Mouse (Mus musculus) midbrain, embryonic 14.5 days (tissue): ENCODE data around the gene Gpr65. TPM values are rescaled to one million over a fixed set of nuclear protein-coding genes. Genes with fewer than 3 reads are reported as not detected.

Source experiments
- ATAC-seq: fragments of 200-750 bp; cut with Nextera tagmentation; 2 replicates; pipeline ENCODE4 v1.8.0; 2017; ENCODE audit warnings: moderate number of reproducible peaks, moderate library complexity; ENCODE audit not compliant: low FRiP score, low TSS enrichment
- DNase-seq: peaks from one replicate; pipeline ENCODE4 v3.0.0-alpha.2; 2015
- H3K27ac ChIP-seq: fragments of 300-500 bp; sonication (generic); replicated peaks from 2 replicates; pipeline ENCODE4 v1.5.1; 2014; ENCODE audit warnings: mild to moderate bottlenecking, low read depth, low read length, moderate library complexity
- H3K27me3 ChIP-seq: fragments of 300-500 bp; sonication (generic); 2 replicates; pipeline ENCODE4 v1.6.1; 2014; ENCODE audit warnings: low read length, control low read depth, mixed read lengths; ENCODE audit not compliant: control insufficient read depth, insufficient read depth
- H3K36me3 ChIP-seq: fragments of 300-500 bp; sonication (generic); 2 replicates; pipeline ENCODE4 v1.6.1; 2014; ENCODE audit warnings: low read length, control low read depth; ENCODE audit not compliant: control insufficient read depth, insufficient read depth
- H3K4me1 ChIP-seq: fragments of 300-500 bp; sonication (generic); 2 replicates; pipeline ENCODE4 v1.6.1; 2014; ENCODE audit warnings: mild to moderate bottlenecking, antibody characterized with exemption, low read length, control low read depth; ENCODE audit not compliant: control insufficient read depth, insufficient read depth
- H3K4me2 ChIP-seq: fragments of 300-500 bp; sonication (generic); 2 replicates; pipeline ENCODE4 v1.6.1; 2014; ENCODE audit warnings: mild to moderate bottlenecking, low read length, moderate library complexity
- H3K4me3 ChIP-seq: fragments of 300-500 bp; sonication (generic); replicated peaks from 2 replicates; pipeline ENCODE4 v1.5.1; 2014; ENCODE audit warnings: low read depth, low read length
- H3K9ac ChIP-seq: fragments of 300-500 bp; sonication (generic); replicated peaks from 2 replicates; pipeline ENCODE4 v1.6.1; 2014; ENCODE audit warnings: mild to moderate bottlenecking, low read length, moderate library complexity
- H3K9me3 ChIP-seq: fragments of 300-500 bp; sonication (generic); 2 replicates; pipeline ENCODE4 v1.6.1; 2016; ENCODE audit warnings: low read length, control low read depth, mixed read lengths; ENCODE audit not compliant: control insufficient read depth
- WGBS: fragments of 180-500 bp; shearing (Covaris S2); extraction: QIAGEN DNeasy Blood & Tissue Kit; methylation state at CpG from one replicate; pipeline ENCODE4 v1.1.7; 2014; 5-methylcytosine and 5-hydroxymethylcytosine counted together
- polyA plus RNA-seq: library from polyadenylated mRNA; unstranded; fragments of >200 nt; fragmentation: Nextera tagmentation; extraction: Ambion mirVana; gene quantifications from 2 replicates; pipeline ENCODE4 v1.2.1, GENCODE M21; 2014

Gpr65 gene
- polyA plus RNA-seq, 1 experiment from 2014 or later, result 0.59 TPM

DNA sequence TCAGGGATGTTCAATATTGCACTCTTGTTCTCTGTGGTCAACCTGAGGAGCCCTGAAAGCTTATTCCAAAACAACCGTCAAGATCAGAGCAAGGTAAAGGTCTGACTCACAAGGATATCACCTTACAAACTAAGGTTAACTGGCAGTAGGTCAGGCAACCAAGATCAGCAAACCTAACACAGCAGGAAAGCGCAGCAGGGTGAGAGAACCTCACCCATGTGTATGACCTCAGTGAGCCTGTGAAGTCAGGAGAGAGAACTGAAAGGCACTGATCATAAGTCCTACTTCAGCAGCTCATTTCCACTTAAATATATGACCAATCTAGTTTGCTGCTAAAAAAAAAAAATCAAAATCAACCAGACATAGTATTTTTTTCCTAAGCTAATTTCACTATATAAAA lies 16.0 kb upstream of the Gpr65 start:
- Histone ChIP-seq H3K9ac (no peak overlapping the region), H3K4me2 (no peak overlapping the region), H3K4me3 (no peak overlapping the region), H3K27ac (no peak overlapping the region), H3K27me3 (no peaks in the 10 kb centered on the region), H3K4me1 (no peaks in the 10 kb centered on the region), H3K36me3 (peaks cover 15% of the 10 kb centered on the region; the same call in 1 of the 2 replicates), H3K9me3 (no peaks in the 10 kb centered on the region)
- DNase-seq (no peak), ATAC-seq (no peak)
- 84% methylated on average over 2 of the region's 2 CpGs for WGBS

GRCm38 (mm10) chr12:98255373-98255995 lies 13.0 kb upstream of the Gpr65 start:
- no peak overlapping the region for H3K27ac ChIP-seq
- DNase-seq (no peak), ATAC-seq (no peak)
- H3K9ac ChIP-seq, result no peak overlapping the region
- H3K4me3 ChIP-seq, result no peak overlapping the region
- H3K36me3 ChIP-seq, result peaks cover 11% of the 10 kb centered on the region; the same call in 1 of the 2 replicates
- no peaks in the 10 kb centered on the region for H3K9me3 ChIP-seq
- H3K4me2 ChIP-seq, result no peak overlapping the region
- H3K4me1 ChIP-seq, result peaks cover 4% of the 10 kb centered on the region; the same call in 1 of the 2 replicates
- 89% methylated on average over 13 of the region's 13 CpGs for WGBS
- no peaks in the 10 kb centered on the region for H3K27me3 ChIP-seq

DNA sequence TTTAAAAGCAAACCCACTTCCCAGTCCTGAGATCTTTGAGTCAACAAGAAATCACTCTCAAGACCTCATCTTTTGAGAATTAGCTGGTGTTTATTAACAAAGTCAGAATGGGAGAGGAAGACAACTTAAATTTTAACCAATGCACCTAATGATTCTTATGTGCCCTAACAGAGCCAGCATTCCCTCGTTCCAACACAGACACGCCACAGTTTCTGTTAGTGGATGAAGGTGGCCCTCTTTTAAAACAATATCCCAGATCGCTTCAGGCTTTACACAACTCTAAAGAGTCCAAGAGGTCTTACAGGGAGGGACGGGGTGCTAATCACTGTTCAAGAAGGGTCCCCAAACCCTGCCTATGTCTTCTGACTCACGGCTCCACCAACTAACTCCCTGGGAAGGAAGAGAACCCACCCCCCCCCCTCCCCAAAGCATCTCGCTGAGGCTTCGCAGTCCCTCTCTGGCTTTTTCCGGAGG lies 10.0 kb upstream of the Gpr65 start:
- Histone ChIP-seq H3K9ac (peak overlapping the region; percentile 94), H3K27ac (peak overlapping the region; percentile 96), H3K4me1 (peaks cover 4% of the 10 kb centered on the region; the same call in 1 of the 2 replicates), H3K9me3 (no peaks in the 10 kb centered on the region), H3K27me3 (no peaks in the 10 kb centered on the region), H3K4me2 (peak overlapping the region; percentile 70), H3K4me3 (peak overlapping the region; percentile 68), H3K36me3 (no peaks in the 10 kb centered on the region)
- ATAC-seq (no peak), DNase-seq (no peak)
- under 1% methylated on average over 8 of the region's 8 CpGs for WGBS

DNA sequence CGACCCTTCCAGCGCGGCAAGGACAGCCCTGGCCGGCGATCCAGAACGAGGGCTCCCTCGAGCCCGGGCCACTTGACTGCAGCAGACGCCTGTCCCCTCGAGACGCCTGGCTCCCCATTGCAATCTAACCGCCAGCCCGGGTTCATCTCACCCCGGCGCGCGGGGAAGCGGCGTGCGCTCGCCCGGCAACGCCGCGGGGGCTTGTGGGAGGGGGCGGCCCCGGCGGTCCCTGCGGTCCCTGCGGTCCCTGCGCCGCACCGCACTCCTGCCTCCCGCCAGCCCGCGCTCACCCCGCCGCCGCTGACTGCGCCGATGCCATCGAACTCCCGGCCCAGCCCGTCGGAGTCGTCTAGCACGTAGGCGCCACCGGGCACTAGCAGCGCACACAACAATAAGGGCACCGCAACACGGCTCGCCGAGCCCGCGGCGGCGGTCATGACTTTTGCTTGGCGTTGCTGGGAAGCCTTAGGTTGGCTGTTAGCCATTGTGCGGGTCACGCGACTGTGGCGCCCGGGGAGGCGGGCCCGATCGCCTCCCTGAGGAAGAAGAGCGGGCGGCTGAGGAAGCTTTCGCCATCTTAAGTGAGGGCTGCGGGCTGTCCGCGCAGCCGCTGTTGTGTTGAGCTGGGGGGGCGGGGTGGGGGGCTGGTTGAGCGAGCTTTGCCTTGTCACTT lies 9.5 kb upstream of the Gpr65 start, which contains the start of gene Galc:
Gene Galc, minus strand, starts transcription at position 615 of the 673 bp plus-strand sequence.
- Histone ChIP-seq H3K27ac (peak within 1 kb of the TSS; percentile 96), H3K4me2 (peak within 1 kb of the TSS; percentile 70), H3K36me3 (no peaks in the 10 kb centered on the region), H3K9me3 (no peaks in the 10 kb centered on the region), H3K4me3 (peak within 1 kb of the TSS; percentile 68), H3K9ac (peak within 1 kb of the TSS; percentile 94), H3K4me1 (peaks cover 4% of the 10 kb centered on the region; the same call in 1 of the 2 replicates), H3K27me3 (no peaks in the 10 kb centered on the region)
- peak; percentile 93 for ATAC-seq
- WGBS, result under 1% methylated on average over 75 of the region's 76 CpGs
- DNase-seq, result peak; percentile 94

GRCm38 (mm10) chr12:98259518-98259852 lies 8.9 kb upstream of the Gpr65 start:
- Histone ChIP-seq H3K9ac (peak overlapping the region; percentile 94), H3K4me2 (peak overlapping the region; percentile 70), H3K4me1 (peaks cover 4% of the 10 kb centered on the region; the same call in 1 of the 2 replicates), H3K36me3 (no peaks in the 10 kb centered on the region), H3K27me3 (no peaks in the 10 kb centered on the region), H3K27ac (peak overlapping the region; percentile 96), H3K4me3 (peak overlapping the region; percentile 68), H3K9me3 (no peaks in the 10 kb centered on the region)
- ATAC-seq (peak; percentile 46), DNase-seq (no peak)
- 5% methylated on average over 12 of the region's 12 CpGs for WGBS

- H3K27me3 ChIP-seq, result no peaks in the 10 kb centered on the region
- H3K4me1 ChIP-seq, result no peaks in the 10 kb centered on the region
- H3K9me3 ChIP-seq, result no peaks in the 10 kb centered on the region
- WGBS, result 87% methylated on average over 9 of the region's 9 CpGs
- no peak overlapping the region for H3K4me3 ChIP-seq
- no peak for DNase-seq
- no peak overlapping the region for H3K9ac ChIP-seq
- no peak for ATAC-seq
- H3K36me3 ChIP-seq, result no peaks in the 10 kb centered on the region
- no peak overlapping the region for H3K4me2 ChIP-seq
- no peak overlapping the region for H3K27ac ChIP-seq
Observed at GRCm38 (mm10) chr12:98265697-98266096, 2.7 kb upstream of the Gpr65 start.

DNA sequence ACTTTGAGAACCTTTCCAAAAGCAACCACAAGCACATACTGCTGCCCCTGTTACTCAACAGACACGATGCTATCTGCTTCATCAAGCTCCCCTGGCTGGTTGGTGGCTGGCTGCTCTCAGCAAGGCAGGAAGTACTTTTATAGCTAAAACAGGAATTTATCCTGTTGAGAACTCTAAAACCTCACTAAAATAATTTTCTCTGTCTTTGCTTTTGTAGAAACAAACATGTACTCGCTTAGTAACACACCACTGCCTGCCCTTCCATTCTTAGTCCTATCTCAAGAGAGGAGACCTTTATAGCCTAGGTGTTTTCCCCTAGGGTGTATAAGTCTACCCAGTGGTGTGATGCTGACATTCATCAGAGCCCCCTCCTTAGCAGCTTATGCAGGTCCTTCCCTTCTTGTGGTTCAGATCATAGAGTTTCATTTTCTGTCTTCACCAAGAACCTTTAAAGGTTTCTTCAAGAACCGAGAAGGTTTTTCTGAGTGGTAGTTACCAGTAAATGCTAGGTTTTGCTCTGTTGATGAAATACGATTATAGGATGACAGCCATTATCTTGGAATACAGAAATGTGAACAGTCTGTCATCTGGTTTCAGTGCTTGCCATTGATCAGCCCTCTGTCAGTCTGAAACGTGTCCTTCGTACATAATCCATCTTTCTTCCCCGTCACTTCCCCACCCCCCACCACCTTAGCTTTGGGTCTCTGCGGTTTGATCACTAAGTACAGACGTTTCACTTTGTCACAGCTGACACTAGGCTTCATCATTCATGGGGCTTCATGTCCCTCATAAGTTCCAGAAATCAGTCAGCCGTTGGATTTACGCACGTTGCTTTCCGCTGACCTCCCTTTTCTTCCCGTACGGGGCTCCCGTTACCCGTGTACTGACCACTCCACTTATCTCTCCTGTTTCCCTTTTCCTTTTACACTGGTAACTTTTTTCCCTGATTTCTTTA lies 1.6 kb downstream of the Gpr65 start:
- H3K9ac ChIP-seq, result no peak overlapping the region
- H3K9me3 ChIP-seq, result no peaks in the 10 kb centered on the region
- no peak for ATAC-seq
- no peak overlapping the region for H3K27ac ChIP-seq
- H3K27me3 ChIP-seq, result no peaks in the 10 kb centered on the region
- H3K4me2 ChIP-seq, result no peak overlapping the region
- DNase-seq, result no peak
- 74% methylated on average over 17 of the region's 17 CpGs for WGBS
- H3K36me3 ChIP-seq, result no peaks in the 10 kb centered on the region
- 0 out of 2 replicates have a peak, but pooled peaks cover 2% of the 10 kb centered on the region for H3K4me1 ChIP-seq
- no peak overlapping the region for H3K4me3 ChIP-seq

DNA sequence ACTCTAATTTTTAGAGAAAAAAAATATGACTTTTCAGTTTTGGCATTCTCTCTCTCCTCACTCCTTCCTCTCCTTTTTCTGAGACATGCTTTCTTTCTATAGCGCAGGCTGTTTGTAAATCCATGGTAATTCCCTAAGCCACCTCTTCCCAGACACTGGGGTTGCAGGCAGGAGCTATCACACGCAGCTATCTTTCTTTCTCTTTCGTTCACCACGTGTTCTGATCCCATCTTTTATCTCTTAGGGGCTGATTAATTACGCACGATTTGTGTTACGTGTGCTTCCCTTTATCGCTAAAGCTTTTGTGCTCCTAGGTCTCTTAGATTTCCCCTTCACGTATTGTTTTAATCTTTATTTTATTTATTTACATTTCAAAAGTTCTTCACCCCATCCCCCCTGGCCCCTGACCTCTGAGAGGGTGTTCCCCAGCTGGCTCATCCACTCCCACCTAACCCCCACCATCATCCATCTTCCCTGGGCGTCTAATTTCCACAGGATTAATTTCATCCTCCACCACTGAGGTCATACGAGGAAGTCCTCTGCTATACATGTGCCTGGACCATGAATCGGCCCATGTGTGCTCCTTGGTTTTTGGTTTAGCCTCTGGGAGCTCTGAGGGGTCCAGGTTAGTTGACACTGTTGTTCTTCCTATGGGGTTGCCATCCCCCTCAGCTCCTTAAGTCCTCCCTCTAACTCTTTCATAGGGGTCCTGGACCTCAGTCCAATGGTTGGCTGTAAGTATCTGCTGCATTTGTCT lies 2.6 kb downstream of the Gpr65 start:
- no peak overlapping the region for H3K9ac ChIP-seq
- H3K4me1 ChIP-seq, result 0 out of 2 replicates have a peak, but pooled peaks cover 2% of the 10 kb centered on the region
- no peaks in the 10 kb centered on the region for H3K27me3 ChIP-seq
- no peak overlapping the region for H3K27ac ChIP-seq
- H3K4me2 ChIP-seq, result no peak overlapping the region
- no peaks in the 10 kb centered on the region for H3K36me3 ChIP-seq
- no peaks in the 10 kb centered on the region for H3K9me3 ChIP-seq
- DNase-seq (no peak), ATAC-seq (no peak)
- WGBS, result 55% methylated on average over 12 of the region's 12 CpGs
- no peak overlapping the region for H3K4me3 ChIP-seq
